Mouse (Mus musculus) cortical plate, adult 2 months (tissue): Measurements from ENCODE around the gene Hnrnph1. TPM values are rescaled to one million over a fixed set of nuclear protein-coding genes. Genes with fewer than 3 reads are reported as not detected.

Experiments used
- H3K27ac ChIP-seq: fragments of 200-500 bp; 2 replicates; pipeline ENCODE4 v1.5.1; 2012; ENCODE audit warnings: low read length, control low read depth, inconsistent platforms; ENCODE audit not compliant: insufficient read depth
- H3K4me1 ChIP-seq: fragments of 200-500 bp; 2 replicates; pipeline ENCODE4 v1.6.1; 2011; ENCODE audit warnings: low read length; ENCODE audit not compliant: control insufficient read depth, insufficient read depth
- H3K4me3 ChIP-seq: fragments of 200-500 bp; 2 replicates; pipeline ENCODE4 v1.5.1; 2011; ENCODE audit warnings: mild to moderate bottlenecking, low read length, control low read depth; ENCODE audit not compliant: insufficient read depth
- CTCF ChIP-seq: fragments of 200-500 bp; IDR thresholded peaks from 2 replicates; pipeline ENCODE4 v1.5.1; 2011; ENCODE audit warnings: mild to moderate bottlenecking, control low read depth, low read length; ENCODE audit not compliant: insufficient read depth; ENCODE audit errors: extremely low read depth
- POLR2A ChIP-seq: fragments of 200-500 bp; IDR thresholded peaks from 2 replicates; pipeline ENCODE4 v1.6.1; 2011; ENCODE audit warnings: mild to moderate bottlenecking, low read length, control low read depth; ENCODE audit not compliant: insufficient read depth; ENCODE audit errors: extremely low read depth
- polyA plus RNA-seq: library from polyadenylated mRNA; depleted of rRNA; stranded (reverse); fragments of >200 nt; gene quantifications from 2 replicates; pipeline ENCODE4 v1.2.3, GENCODE M21; 2012

Gene Hnrnph1
- polyA plus RNA-seq, 1 experiment: 311 TPM

DNA sequence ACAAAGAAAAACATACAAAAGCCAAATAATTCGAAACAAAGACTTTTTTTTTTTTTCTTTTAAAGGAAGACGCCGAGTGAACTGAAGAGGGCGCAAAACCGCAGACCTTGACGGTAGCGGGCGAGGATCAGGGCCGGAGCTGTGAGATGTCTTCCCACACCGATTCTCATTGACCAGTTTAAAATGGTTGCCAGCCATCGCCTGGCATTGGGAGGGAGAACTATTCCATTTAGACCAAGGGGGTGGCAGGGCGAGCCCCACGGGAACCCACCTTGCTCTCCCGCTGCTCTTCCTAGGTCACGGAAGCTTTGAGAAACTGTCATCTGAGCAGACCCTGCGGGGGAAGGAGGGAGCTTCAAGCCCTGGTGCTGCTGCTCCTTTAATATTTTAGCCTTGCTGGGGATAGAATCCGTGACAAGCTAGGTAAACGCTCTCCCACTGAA is 5.4 kb upstream of the Hnrnph1 start:
- H3K27ac ChIP-seq: no peak overlapping the region
- TF ChIP-seq CTCF (peak; percentile 33; the same call in 1 of the 2 replicates), POLR2A (peak; percentile 61; the same call in 1 of the 2 replicates)

DNA sequence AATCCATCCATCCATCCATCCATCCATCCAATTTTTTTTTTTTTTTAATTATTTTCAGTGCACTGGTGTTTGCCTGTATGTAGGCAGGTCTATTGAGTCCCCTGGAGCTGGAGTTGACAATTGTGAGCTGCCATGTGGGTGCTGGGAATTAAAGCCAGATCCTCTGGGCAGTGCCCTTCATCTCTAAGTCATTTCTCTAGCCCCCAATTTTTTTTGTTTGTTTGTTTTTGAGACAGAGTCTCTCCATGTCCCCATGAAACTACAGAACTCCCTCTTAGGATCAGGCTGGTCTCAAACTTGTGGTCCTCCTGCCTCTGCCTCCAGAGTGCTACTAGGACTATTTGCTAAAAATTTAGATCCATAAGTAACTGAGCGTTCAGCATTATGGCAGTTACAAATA is 4.9 kb upstream of the Hnrnph1 start:
- TF ChIP-seq CTCF: no peak
- Histone ChIP-seq H3K4me1 (peaks cover 2% of the 10 kb centered on the region; the same call in 1 of the 2 replicates), H3K27ac (no peak overlapping the region), H3K4me3 (no peak overlapping the region; the same call in 1 of the 2 replicates)

More for the DNA sequence above, 5.4 kb upstream of the Hnrnph1 start:
- Histone ChIP-seq H3K4me3 (peak overlapping the region; percentile 42), H3K4me1 (peaks cover 2% of the 10 kb centered on the region; the same call in 1 of the 2 replicates)

DNA sequence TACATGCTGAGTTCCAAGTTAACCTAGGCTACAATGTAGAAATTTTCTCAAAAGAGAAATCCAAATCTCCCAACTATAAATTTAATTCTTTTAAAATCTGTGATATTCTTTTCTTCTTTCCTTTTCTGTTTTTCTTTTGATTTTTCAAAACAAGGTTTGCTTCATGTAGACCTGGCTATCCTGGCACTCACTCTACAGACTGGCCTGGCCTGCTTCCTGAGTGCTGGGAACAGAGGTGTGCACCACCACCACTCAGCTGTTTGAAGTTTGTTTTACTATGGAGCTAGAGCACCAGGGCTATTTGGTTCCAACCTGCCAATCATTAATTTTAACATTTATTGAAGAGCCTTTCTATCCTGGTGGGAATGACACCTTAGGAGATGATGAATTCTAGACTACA is 3.7 kb upstream of the Hnrnph1 start:
- Histone ChIP-seq H3K27ac (no peak overlapping the region), H3K4me1 (peaks cover 2% of the 10 kb centered on the region; the same call in 1 of the 2 replicates), H3K4me3 (no peak overlapping the region)
- TF ChIP-seq CTCF (no peak), POLR2A (no peak)

DNA sequence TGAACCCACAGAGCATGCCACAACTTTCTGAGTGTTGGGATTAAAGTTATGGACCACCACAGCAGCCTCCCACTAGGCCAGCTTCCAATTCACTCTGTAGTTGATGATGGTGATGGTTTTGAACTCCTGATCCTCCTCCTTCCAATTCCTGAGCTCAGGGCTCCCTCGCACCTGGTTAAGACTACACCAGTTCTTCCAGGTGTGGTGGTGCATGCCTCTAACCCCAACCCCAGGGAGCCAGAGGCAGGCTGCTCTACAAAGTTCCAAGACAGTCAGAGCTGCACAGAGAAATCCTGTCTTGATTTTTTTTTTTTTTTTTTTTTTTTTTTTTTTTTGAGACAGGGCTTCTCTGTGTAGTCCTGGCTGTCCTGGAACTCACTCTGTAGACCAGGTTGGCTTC is 3.2 kb upstream of the Hnrnph1 start:
- peaks cover 2% of the 10 kb centered on the region; the same call in 1 of the 2 replicates for H3K4me1 ChIP-seq
- H3K27ac ChIP-seq: no peak overlapping the region
- TF ChIP-seq POLR2A (no peak), CTCF (no peak)
- H3K4me3 ChIP-seq: no peak overlapping the region

DNA sequence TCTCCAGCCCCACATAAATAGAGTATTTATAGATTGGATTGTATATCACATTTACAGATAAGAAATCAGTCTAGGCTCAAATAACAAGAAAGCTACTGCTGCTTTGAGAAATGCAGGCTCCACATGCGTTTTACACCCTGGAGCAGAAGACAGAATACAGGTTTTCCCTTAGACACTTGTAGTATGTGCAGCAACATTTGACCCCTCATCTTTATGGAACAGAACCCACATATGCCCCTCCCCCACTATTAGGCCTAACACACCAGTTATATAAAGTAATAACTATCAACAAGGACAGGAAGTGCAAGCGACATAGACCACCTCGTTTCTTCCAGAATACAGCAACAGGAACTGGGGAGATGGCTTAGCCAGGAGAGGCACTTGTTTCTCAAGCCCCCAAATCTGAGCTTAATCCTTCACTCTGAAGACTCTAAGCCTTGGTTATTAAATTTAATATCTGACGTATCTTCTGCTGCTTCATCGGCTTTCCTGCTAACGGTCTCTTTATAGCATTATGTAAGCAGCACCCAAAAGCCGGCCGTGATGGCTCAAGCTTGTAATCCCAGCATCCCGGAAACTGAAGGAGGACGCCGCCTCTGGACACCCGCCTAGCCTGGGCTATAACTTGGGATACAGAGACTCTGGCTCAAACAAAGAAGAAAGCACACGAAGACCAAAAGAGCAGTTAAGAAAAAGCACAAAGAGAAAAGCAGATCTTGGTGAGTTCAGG is 2.3 kb upstream of the Hnrnph1 start:
- TF ChIP-seq CTCF: no peak
- no peak for TF ChIP-seq POLR2A
- H3K4me1 ChIP-seq: peaks cover 2% of the 10 kb centered on the region; the same call in 1 of the 2 replicates
- no peak overlapping the region for H3K4me3 ChIP-seq
- no peak overlapping the region for H3K27ac ChIP-seq

DNA sequence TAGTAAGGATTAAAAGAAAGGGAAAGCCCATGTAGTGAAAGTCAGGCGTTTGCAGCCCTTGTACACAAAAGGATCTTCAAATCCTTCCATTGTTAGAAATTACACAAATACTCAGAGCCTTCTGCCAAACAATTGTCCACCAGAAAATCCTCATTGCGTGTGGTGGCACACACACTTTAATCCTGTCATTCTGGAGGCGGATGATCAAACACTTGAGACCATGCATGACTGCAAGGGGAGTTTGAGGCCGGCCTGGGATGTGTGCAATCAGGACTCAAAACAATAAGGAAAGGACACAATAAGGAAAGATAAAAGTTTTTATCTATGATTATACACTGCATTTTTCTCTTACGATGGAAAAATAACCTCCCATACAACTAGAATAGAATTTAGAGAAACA is 1.4 kb upstream of the Hnrnph1 start:
- TF ChIP-seq CTCF (no peak), POLR2A (no peak)
- H3K27ac ChIP-seq: no peak overlapping the region
- H3K4me1 ChIP-seq: peaks cover 2% of the 10 kb centered on the region; the same call in 1 of the 2 replicates
- H3K4me3 ChIP-seq: no peak overlapping the region

DNA sequence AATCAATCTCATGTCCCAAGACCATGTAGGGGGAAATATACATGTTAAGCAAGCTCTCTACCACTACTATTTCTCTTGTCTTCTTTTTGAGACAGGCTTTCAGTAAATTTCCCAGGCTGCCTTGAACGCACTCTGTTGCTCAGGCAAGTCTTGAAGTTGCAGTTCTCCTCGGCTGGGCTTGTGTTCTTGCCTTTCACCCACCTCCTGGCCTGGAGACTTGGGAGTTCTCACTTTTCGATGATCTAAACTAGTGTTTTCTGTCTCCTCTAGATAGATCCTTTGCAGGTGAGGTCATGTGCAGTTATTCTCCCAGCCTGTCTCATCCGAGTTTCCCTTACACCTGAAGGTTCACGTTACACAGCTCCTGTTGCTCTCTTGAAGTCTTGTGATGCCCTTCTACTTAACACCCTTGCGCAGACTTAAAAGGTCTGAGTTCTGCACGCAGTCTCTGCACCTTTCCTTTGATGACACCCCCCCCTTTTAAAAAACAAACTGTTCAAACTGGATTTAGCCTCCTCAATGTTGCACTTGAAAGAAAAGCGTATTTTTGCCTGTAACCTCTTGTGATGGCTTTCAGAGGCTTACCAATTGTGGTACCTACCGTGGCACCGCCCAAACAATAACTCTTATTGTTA is 517 bp upstream of the Hnrnph1 start:
- Histone ChIP-seq H3K4me1 (peaks cover 2% of the 10 kb centered on the region; the same call in 1 of the 2 replicates), H3K4me3 (peak overlapping the region; percentile 63; the same call in 1 of the 2 replicates), H3K27ac (peak overlapping the region; percentile 97)
- TF ChIP-seq POLR2A (no peak), CTCF (no peak)

DNA sequence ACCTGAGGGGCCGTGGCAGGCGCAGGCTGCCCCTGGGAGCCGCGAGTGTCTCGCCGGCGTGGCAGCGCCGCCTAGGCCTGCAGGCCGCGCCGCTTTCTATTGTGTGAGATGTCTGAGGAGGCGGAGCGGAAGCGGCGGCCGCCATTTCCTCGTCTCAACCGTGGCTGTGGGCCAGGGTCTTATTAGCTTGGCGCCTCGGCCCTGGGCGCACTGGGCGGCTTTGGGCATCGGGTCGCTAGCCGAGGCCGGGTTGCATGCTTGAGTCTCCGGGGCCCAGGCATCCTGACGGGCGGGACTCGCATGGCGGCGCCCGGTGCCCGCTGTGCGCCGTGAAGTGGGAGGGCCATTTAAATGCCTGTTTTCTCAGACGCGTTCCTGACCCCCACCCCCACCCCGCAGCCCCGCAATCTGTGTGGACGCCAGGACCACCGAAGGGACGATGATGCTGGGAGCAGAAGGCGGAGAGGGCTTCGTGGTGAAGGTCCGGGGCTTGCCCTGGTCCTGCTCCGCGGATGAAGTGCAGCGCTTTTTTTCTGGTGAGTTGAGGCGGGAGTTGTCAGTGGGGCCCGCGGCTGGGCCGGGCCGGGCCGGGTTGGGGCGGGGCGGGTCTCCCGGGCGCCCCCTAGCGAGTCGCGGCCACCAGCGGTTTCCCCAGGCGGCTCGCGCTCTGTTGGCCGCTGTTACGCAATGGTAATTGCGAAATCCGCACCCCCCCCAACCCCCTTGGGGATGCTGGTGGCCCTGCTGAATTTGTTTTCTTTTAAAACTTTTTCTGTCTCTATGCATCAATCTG is 1.3 kb downstream of the Hnrnph1 start:
- H3K4me3 ChIP-seq: peak overlapping the region; percentile 63
- H3K27ac ChIP-seq: peak overlapping the region; percentile 97
- TF ChIP-seq POLR2A (0 out of 2 replicates have a peak, but pooled peaks have one; percentile 30), CTCF (no peak)
- peaks cover 3% of the 10 kb centered on the region; the same call in 1 of the 2 replicates for H3K4me1 ChIP-seq

DNA sequence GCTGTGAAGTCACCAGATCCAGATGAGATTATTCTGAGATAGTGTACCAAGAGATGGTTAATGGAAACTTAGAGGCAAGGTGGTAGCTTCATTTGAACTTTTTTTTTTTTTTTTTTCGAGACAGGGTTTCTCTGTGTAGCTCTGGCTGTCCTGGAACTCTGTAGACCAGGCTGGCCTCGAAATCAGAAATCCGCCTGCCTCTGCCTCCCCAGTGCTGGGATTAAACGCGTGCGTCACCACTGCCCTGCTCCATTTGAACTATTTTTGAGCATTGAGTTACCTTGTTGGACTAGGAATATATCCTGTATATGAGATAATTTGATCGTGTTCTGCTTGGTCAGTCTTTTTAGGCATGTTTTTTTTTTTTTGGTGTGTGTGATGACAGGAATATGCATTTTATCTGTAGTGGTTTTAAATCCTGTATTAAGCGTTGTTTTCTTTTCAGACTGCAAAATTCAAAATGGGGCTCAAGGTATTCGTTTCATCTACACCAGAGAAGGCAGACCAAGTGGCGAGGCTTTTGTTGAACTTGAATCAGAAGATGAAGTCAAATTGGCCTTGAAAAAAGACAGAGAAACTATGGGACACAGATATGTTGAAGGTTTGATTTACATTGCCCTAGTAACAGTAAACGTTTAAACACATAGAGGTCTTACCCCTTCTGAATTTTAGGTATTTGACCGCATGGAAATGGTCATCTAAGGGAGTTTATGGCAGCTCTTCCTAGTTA is 2.4 kb downstream of the Hnrnph1 start:
- no peak overlapping the region for H3K27ac ChIP-seq
- TF ChIP-seq POLR2A (no peak), CTCF (no peak)
- H3K4me3 ChIP-seq: peak overlapping the region; percentile 63
- H3K4me1 ChIP-seq: peaks cover 3% of the 10 kb centered on the region; the same call in 1 of the 2 replicates
